Mouse (Mus musculus): ENCODE data around the gene Adamtsl1. TPM values are rescaled to one million over a fixed set of nuclear protein-coding genes. Genes with fewer than 3 reads are reported as not detected.

Gene Adamtsl1
- total and polyA plus RNA-seq, 3 experiments = 0.05 TPM; not detected in 2

- no peak overlapping the region for H3K4me3 ChIP-seq (ENCODE audit: low read depth, low read length)
- H3K36me3 ChIP-seq (replicated peaks) = no peaks in the 10 kb centered on the region
- no peak for DNase-seq (ENCODE audit: low spot score)
- no peak for TF ChIP-seq CTCF (IDR thresholded peaks at IDR 0.05; ENCODE audit: low read depth, low read length)
- no peak for TF ChIP-seq GATA1 (IDR thresholded peaks at IDR 0.05; ENCODE audit: borderline replicate concordance, low read length)
- TF ChIP-seq POLR2AphosphoS5 (IDR thresholded peaks at IDR 0.05; ENCODE audit: insufficient replicate concordance, low read depth, low read length) = no peak
- TF ChIP-seq GATA2 (IDR thresholded peaks at IDR 0.05; ENCODE audit: borderline replicate concordance, low read depth, low read length) = no peak
- 0 out of 2 replicates have a peak, but pooled peaks cover 3% of the 10 kb centered on the region for H3K27me3 ChIP-seq (ENCODE audit: insufficient read depth, low read length)
- no peaks in the 10 kb centered on the region for H3K9me3 ChIP-seq (replicated peaks)
- ATAC-seq (ENCODE audit: extremely low read depth, insufficient number of reproducible peaks, low FRiP score, poor library complexity, severe bottlenecking) = no peak
- H3K4me1 ChIP-seq (ENCODE audit: insufficient read depth, low read depth, low read length) = no peaks in the 10 kb centered on the region
Measured at GRCm38 (mm10) chr4:85818504-85818903, 304.5 kb downstream of the Adamtsl1 start.

- peak; percentile 5 for DNase-seq (ENCODE audit: low spot score)
Measured at GRCm38 (mm10) chr4:85819169-85819568, 305.2 kb downstream of the Adamtsl1 start.

GRCm38 (mm10) chr4:85819921-85820320 is 305.9 kb downstream of the Adamtsl1 start:
- no peak overlapping the region for H3K4me3 ChIP-seq (ENCODE audit: low read depth, low read length)
- DNase-seq (ENCODE audit: low spot score) (no peak), ATAC-seq (ENCODE audit: extremely low read depth, insufficient number of reproducible peaks, low FRiP score, poor library complexity, severe bottlenecking) (no peak)

More at GRCm38 (mm10) chr4:85819169-85819568, 305.2 kb downstream of the Adamtsl1 start:
- no peak overlapping the region for H3K4me3 ChIP-seq (ENCODE audit: low read depth, low read length)
- no peaks in the 10 kb centered on the region for H3K4me1 ChIP-seq (ENCODE audit: insufficient read depth, low read depth, low read length)
- ATAC-seq (ENCODE audit: extremely low read depth, insufficient number of reproducible peaks, low FRiP score, poor library complexity, severe bottlenecking) = peak; percentile 49
- 0 out of 2 replicates have a peak, but pooled peaks cover 3% of the 10 kb centered on the region for H3K27me3 ChIP-seq (ENCODE audit: insufficient read depth, low read length)
- H3K9me3 ChIP-seq (replicated peaks) = no peaks in the 10 kb centered on the region
- TF ChIP-seq CTCF (IDR thresholded peaks at IDR 0.05; ENCODE audit: low read depth, low read length) = peak; percentile 82
- no peak for TF ChIP-seq GATA1 (IDR thresholded peaks at IDR 0.05; ENCODE audit: borderline replicate concordance, low read length)
- TF ChIP-seq POLR2AphosphoS5 (IDR thresholded peaks at IDR 0.05; ENCODE audit: insufficient replicate concordance, low read depth, low read length) = no peak
- no peak for TF ChIP-seq GATA2 (IDR thresholded peaks at IDR 0.05; ENCODE audit: borderline replicate concordance, low read depth, low read length)
- H3K36me3 ChIP-seq (replicated peaks) = no peaks in the 10 kb centered on the region

GRCm38 (mm10) chr4:85823952-85824704 is 310.2 kb downstream of the Adamtsl1 start:
- no peaks in the 10 kb centered on the region for H3K9me3 ChIP-seq (replicated peaks)
- DNase-seq (ENCODE audit: low spot score) (no peak), ATAC-seq (ENCODE audit: extremely low read depth, insufficient number of reproducible peaks, low FRiP score, poor library complexity, severe bottlenecking) (no peak)
- no peak for TF ChIP-seq GATA1 (IDR thresholded peaks at IDR 0.05; ENCODE audit: borderline replicate concordance, low read length)
- TF ChIP-seq TAL1 (conservative IDR thresholded peaks at IDR 0.05; ENCODE audit: low read depth, low read length) = no peak
- no peak for TF ChIP-seq GATA2 (IDR thresholded peaks at IDR 0.05; ENCODE audit: borderline replicate concordance, low read depth, low read length)
- TF ChIP-seq CTCF (IDR thresholded peaks at IDR 0.05; ENCODE audit: low read depth, low read length) = no peak
- TF ChIP-seq POLR2AphosphoS5 (IDR thresholded peaks at IDR 0.05; ENCODE audit: insufficient replicate concordance, low read depth, low read length) = no peak
- H3K4me1 ChIP-seq (ENCODE audit: insufficient read depth, low read depth, low read length) = no peaks in the 10 kb centered on the region; the same call in 1 of the 2 replicates
- H3K4me3 ChIP-seq (ENCODE audit: low read depth, low read length) = no peak overlapping the region
- H3K27me3 ChIP-seq (ENCODE audit: insufficient read depth, low read length) = peaks cover 5% of the 10 kb centered on the region
- H3K36me3 ChIP-seq (replicated peaks) = no peaks in the 10 kb centered on the region

More at GRCm38 (mm10) chr4:85819921-85820320, 305.9 kb downstream of the Adamtsl1 start:
- Histone ChIP-seq H3K9me3 (replicated peaks) (no peaks in the 10 kb centered on the region), H3K36me3 (replicated peaks) (no peaks in the 10 kb centered on the region), H3K4me1 (ENCODE audit: insufficient read depth, low read depth, low read length) (no peaks in the 10 kb centered on the region), H3K27me3 (ENCODE audit: insufficient read depth, low read length) (peaks cover 3% of the 10 kb centered on the region; the same call in 1 of the 2 replicates)
- TF ChIP-seq CTCF (IDR thresholded peaks at IDR 0.05; ENCODE audit: low read depth, low read length) (no peak), GATA2 (IDR thresholded peaks at IDR 0.05; ENCODE audit: borderline replicate concordance, low read depth, low read length) (no peak), GATA1 (IDR thresholded peaks at IDR 0.05; ENCODE audit: borderline replicate concordance, low read length) (no peak), POLR2AphosphoS5 (IDR thresholded peaks at IDR 0.05; ENCODE audit: insufficient replicate concordance, low read depth, low read length) (no peak), TAL1 (conservative IDR thresholded peaks at IDR 0.05; ENCODE audit: low read depth, low read length) (no peak)

- Histone ChIP-seq H3K4me3 (ENCODE audit: low read depth, low read length) (no peak overlapping the region), H3K27me3 (ENCODE audit: insufficient read depth, low read length) (peaks cover 5% of the 10 kb centered on the region), H3K36me3 (replicated peaks) (no peaks in the 10 kb centered on the region), H3K4me1 (ENCODE audit: insufficient read depth, low read depth, low read length) (no peaks in the 10 kb centered on the region; the same call in 1 of the 2 replicates), H3K9me3 (replicated peaks) (no peaks in the 10 kb centered on the region)
- no peak for ATAC-seq (ENCODE audit: extremely low read depth, insufficient number of reproducible peaks, low FRiP score, poor library complexity, severe bottlenecking)
- DNase-seq (ENCODE audit: low spot score) = no peak
- no peak for TF ChIP-seq GATA2 (IDR thresholded peaks at IDR 0.05; ENCODE audit: borderline replicate concordance, low read depth, low read length)
- no peak for TF ChIP-seq GATA1 (IDR thresholded peaks at IDR 0.05; ENCODE audit: borderline replicate concordance, low read length)
- no peak for TF ChIP-seq CTCF (IDR thresholded peaks at IDR 0.05; ENCODE audit: low read depth, low read length)
- TF ChIP-seq TAL1 (conservative IDR thresholded peaks at IDR 0.05; ENCODE audit: low read depth, low read length) = no peak
- TF ChIP-seq POLR2AphosphoS5 (IDR thresholded peaks at IDR 0.05; ENCODE audit: insufficient replicate concordance, low read depth, low read length) = no peak
Measured at GRCm38 (mm10) chr4:85824705-85825085, 310.7 kb downstream of the Adamtsl1 start.

GRCm38 (mm10) chr4:85837058-85837457 is 323.1 kb downstream of the Adamtsl1 start:
- Histone ChIP-seq H3K4me3 (ENCODE audit: low read depth, low read length) (no peak overlapping the region), H3K27me3 (ENCODE audit: insufficient read depth, low read length) (peaks cover 7% of the 10 kb centered on the region), H3K9me3 (replicated peaks) (no peaks in the 10 kb centered on the region), H3K36me3 (replicated peaks) (no peaks in the 10 kb centered on the region), H3K4me1 (ENCODE audit: insufficient read depth, low read depth, low read length) (peaks cover 5% of the 10 kb centered on the region; the same call in 1 of the 2 replicates)
- ATAC-seq (ENCODE audit: extremely low read depth, insufficient number of reproducible peaks, low FRiP score, poor library complexity, severe bottlenecking) (no peak), DNase-seq (ENCODE audit: low spot score) (no peak)
- TF ChIP-seq GATA1 (IDR thresholded peaks at IDR 0.05; ENCODE audit: borderline replicate concordance, low read length) (no peak), POLR2AphosphoS5 (IDR thresholded peaks at IDR 0.05; ENCODE audit: insufficient replicate concordance, low read depth, low read length) (no peak), GATA2 (IDR thresholded peaks at IDR 0.05; ENCODE audit: borderline replicate concordance, low read depth, low read length) (no peak), CTCF (IDR thresholded peaks at IDR 0.05; ENCODE audit: low read depth, low read length) (no peak), TAL1 (conservative IDR thresholded peaks at IDR 0.05; ENCODE audit: low read depth, low read length) (no peak)

Measured in G1E (cell line).